Mouse (Mus musculus) kidney, postnatal 4 days (tissue): ENCODE measurements around the gene Sh2b1.
"Not testable (repeated sequence)": the region's sequence is repeated elsewhere in the genome, so short reads cannot be mapped to it uniquely, and the experiment has no call there.

Experiments
- DNase-seq, 2 experiments: peaks; one replicate each; pipeline ENCODE4 v3.0.0; 2021; ENCODE audit warnings: mixed read lengths in 2 of 2

Gene Sh2b1

GRCm38 (mm10) chr7:126474993-126475581 is at the start of gene Sh2b1:
Gene Sh2b1 (minus strand): TSS chr7:126475424.
- peak; percentile 91 to 95 for DNase-seq

GRCm38 (mm10) chr7:126523316-126523715 is 48.1 kb upstream of the Sh2b1 start:
- DNase-seq = no peak

- peak; percentile 56 to 68 for DNase-seq
Observed at GRCm38 (mm10) chr7:126519513-126519912, 44.3 kb upstream of the Sh2b1 start.

- no peak for DNase-seq
Observed at GRCm38 (mm10) chr7:126518261-126518941, 43.2 kb upstream of the Sh2b1 start.

GRCm38 (mm10) chr7:126511287-126511686 is 36.1 kb upstream of the Sh2b1 start:
- DNase-seq = no peak

GRCm38 (mm10) chr7:126507126-126507778 is 32.0 kb upstream of the Sh2b1 start:
- no peak for DNase-seq

- no peak for DNase-seq
Observed at GRCm38 (mm10) chr7:126504913-126505312, 29.7 kb upstream of the Sh2b1 start.

- DNase-seq = peak; percentile 100
Observed at GRCm38 (mm10) chr7:126503273-126503878, 28.2 kb upstream of the Sh2b1 start, which contains the start of gene Atxn2l. Gene Atxn2l (minus strand): TSS chr7:126503437.

GRCm38 (mm10) chr7:126502751-126503150 is 27.5 kb upstream of the Sh2b1 start:
- DNase-seq = no peak

- DNase-seq = peak; percentile 94 to 97
Observed at GRCm38 (mm10) chr7:126502023-126502741, 27.0 kb upstream of the Sh2b1 start.

- no peak for DNase-seq
Observed at GRCm38 (mm10) chr7:126501684-126502022, 26.4 kb upstream of the Sh2b1 start.

- no peak for DNase-seq
Observed at GRCm38 (mm10) chr7:126499416-126499815, 24.2 kb upstream of the Sh2b1 start.

- DNase-seq = no peak
Observed at GRCm38 (mm10) chr7:126497966-126498365, 22.7 kb upstream of the Sh2b1 start.

GRCm38 (mm10) chr7:126496475-126496874 is 21.3 kb upstream of the Sh2b1 start:
- no peak for DNase-seq

- no peak for DNase-seq
Observed at GRCm38 (mm10) chr7:126494120-126494519, 18.9 kb upstream of the Sh2b1 start.

- DNase-seq = peak; percentile 49 to 54
Observed at GRCm38 (mm10) chr7:126491973-126492372, 16.7 kb upstream of the Sh2b1 start.

- DNase-seq = no peak
Observed at GRCm38 (mm10) chr7:126491005-126491404, 15.8 kb upstream of the Sh2b1 start.

GRCm38 (mm10) chr7:126487617-126488385 is 12.6 kb upstream of the Sh2b1 start:
- not testable (repeated sequence) for DNase-seq

GRCm38 (mm10) chr7:126487052-126487483 is 11.8 kb upstream of the Sh2b1 start, which contains the start of gene Tufm:
Gene Tufm (plus strand): TSS chr7:126487361.
- peak; percentile 95 to 97 for DNase-seq

GRCm38 (mm10) chr7:126482392-126482871 is 7.2 kb upstream of the Sh2b1 start:
- peak; percentile 90 to 94 for DNase-seq

- DNase-seq = no peak
Observed at GRCm38 (mm10) chr7:126481699-126482098, 6.5 kb upstream of the Sh2b1 start.

GRCm38 (mm10) chr7:126474486-126474955 is 703 bp downstream of the Sh2b1 start:
- no peak for DNase-seq
